Mouse (Mus musculus) 3T3-L1 (cell line): Measurements from ENCODE around the gene Rpsa.
A peak's percentile ranks its signal among the peaks of the same experiment; 100 is the strongest.

Experiments used
- DNase-seq: peaks from one replicate; pipeline ENCODE4 v3.0.0-alpha.2; 2015; ENCODE audit warnings: low read depth, low spot score

Gene Rpsa

GRCm38 (mm10) chr9:120167826-120168225 lies 40.3 kb downstream of the Rpsa start:
- no peak for DNase-seq

GRCm38 (mm10) chr9:120171295-120171694 lies 43.8 kb downstream of the Rpsa start:
- peak; percentile 42 for DNase-seq

DNA sequence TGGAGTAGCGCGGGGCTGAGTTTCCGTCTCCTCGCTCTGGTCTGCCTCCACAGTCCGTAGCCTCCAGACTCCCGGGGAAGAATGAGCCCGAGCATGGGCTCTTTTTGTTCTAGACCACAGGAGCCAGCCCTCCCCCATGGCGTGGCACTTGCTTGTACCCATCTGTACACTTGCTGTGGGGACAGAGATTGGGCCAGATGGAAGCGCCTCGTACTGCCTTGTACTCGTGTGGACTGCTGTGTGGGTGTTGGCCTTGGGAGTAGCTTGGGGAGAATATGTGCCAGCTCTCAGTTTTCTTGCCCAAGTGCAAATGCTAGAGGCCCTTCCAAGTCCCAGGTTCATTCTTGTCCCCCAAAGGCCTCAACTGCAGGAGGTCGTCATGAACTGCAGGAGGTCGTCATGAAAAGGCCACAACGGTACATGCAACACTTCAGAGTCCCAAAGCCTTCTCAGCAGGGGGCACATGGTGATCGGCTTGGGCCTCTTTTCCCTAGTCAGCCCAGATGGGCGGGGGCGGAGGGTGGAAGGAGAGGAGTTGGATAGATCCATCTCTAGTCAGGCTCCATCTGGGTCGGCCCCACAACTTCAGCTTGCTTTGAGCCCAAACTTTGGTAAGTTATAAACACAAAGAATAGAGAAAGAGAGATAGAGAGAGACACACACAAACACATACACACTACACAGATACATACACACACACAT lies 47.1 kb downstream of the Rpsa start:
- DNase-seq: no peak

GRCm38 (mm10) chr9:120178813-120179212 lies 51.3 kb downstream of the Rpsa start:
- no peak for DNase-seq
